Mouse (Mus musculus) regulatory T cell (primary cell): ENCODE results near the gene Cyb5b.

ENCODE experiments used
- in situ Hi-C: fragments of 300-600 bp; cut with MboI, MseI; formaldehyde crosslinking; loops from one replicate; pipeline ENCODE4 v1.15.1; 2025; ENCODE audit warnings: high pct_unique_total_duplicates

The Cyb5b gene

DNA sequence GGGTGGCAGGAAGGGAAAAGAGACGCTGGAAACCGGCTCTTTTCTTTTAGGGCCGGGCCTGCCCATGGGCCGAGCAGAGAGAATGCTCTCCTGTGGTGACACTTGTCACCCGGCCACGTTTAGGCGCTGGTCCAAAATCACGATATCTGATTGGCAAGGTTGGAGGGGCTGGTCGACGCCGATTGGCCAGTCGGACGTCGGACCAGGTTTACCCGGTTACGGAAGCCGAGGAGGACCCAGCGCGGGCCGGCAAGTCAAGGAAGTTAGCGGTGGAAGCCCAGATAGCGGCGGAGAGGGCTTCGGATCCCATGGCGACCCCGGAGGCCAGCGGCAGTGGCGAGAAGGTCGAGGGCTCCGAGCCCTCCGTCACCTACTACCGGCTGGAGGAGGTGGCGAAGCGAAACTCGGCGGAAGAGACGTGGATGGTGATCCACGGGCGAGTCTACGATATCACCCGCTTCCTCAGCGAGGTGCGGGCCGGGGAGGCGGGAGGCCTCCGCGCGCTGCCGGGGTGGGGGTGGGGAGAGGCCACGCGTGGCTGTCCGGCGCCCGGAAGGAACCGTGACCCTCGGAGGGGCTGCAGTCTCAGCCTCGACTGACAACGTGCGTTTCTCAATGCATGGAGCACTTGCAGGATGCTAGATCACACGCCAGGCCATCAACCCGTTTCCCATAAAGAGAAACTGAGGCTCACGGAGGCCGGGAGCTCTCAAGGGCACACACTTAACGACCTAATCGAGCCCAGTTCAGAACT lies at the start of gene Cyb5b:
Gene Cyb5b, plus strand, starts transcription at position 237 of the 754 bp plus-strand sequence.
- in situ Hi-C loops, result loop anchor here (10.0 kb wide), 1 partner anchor 256 kb away; the partner anchor contains the start of gene Utp4

DNA sequence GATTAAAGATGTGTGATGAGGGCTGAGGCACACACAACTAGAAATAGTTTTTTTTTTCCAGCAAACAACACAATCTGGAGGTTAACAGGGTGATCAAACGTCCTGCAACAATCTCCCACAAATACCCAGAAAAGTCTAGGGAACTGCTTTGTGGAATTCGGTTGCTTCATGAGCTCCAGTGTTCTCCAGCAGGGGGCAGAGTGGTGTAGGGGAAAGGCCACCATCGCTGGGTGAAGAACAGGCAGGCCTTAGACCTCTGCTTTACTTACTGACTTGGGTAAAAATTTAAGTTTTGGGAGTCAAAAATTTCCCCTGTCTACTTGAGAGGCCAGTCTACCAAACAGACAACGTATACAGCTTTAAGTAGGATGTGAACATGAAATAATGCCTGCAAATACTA lies 45.9 kb upstream of the Cyb5b start:
- in situ Hi-C loops, result no loop called here

DNA sequence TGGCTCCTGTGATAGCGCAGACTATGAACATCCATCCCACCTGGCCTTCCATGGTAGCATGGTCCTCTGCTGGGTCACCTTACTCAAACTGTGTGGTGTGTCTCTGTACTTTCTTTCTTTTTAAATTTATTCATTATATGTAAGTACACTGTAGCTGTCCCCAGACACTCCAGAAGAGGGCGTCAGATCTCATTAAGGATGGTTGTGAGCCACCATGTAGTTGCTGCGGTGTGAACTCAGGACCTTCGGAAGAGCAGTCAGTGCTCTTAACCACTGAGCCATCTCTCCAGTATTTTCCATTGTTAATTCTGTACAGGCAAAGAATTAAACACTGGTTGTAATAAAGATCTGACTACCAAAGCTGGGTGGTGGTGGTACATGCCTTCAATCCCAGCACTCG lies 42.4 kb upstream of the Cyb5b start:
- in situ Hi-C loops, result loop anchor here (5.0 kb wide), 1 partner anchor 214 kb away; no protein-coding TSS in a partner anchor

DNA sequence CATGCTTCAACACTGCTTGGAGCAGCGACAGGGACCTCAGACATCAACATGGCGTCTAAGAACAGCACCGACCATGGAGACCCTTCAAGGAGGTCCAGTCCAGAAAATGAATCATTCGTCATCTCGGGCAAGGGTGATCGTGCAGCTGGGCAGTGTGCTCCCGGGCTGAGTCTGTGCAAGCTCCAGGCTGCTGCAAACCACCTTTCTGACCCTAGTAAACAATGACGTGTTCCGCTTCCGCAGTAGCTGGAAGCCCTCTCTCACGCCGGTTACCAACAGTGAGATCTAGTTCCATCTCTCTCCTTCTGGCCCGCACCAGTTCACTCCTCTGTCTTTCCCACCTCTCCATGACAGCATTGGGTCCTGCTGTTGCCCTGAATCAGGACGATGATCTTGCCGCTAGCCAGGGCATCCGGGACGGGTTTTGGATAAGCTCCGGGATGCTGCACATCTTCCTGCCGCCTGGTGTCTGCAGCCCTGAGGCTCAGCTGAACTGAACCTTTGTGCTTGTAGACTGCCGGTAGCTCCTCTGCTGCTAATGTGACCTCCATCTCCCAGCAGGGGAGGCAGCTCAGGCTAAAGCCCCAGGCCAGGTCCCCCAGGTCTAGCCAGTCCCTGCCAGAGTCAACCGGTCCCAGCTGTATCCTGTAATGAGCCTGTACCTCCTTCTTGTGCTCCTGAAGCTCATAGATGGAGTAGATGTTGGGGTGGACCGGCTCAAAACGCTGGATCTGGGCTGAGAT lies 41.3 kb upstream of the Cyb5b start:
- in situ Hi-C loops, result loop anchor here (5.0 kb wide), 1 partner anchor 213 kb away; no protein-coding TSS in a partner anchor

DNA sequence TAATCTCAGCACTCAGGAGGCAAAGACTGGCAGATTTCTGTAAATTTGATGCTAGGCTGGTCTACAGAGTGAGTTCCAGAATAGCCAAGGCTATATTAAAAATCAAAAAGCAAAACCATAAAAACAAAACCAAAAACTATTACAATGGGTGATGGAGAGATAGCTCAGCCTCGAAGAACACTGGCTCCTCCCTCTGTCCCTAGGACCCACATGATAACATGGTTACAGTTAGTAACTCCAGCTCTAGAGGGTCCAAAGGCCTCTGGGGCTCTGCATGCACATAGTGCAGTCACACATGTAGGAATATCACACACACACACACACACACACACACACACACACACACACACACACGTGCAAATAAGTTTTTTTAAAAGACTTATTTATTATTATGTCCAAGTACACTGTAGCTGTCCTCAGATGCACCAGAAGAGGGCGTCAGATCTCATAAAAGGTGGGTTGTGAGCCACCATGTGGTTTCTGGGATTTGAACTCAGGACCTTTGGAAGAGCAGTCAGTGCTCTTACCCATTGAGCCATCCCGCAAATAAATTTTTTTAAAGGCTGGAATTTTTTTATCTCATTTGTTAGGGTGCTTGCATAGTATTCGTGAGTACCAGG lies 40.5 kb upstream of the Cyb5b start:
- in situ Hi-C loops, result loop anchor here (5.0 kb wide), 2 partner anchors 37 to 212 kb away; no protein-coding TSS in a partner anchor

DNA sequence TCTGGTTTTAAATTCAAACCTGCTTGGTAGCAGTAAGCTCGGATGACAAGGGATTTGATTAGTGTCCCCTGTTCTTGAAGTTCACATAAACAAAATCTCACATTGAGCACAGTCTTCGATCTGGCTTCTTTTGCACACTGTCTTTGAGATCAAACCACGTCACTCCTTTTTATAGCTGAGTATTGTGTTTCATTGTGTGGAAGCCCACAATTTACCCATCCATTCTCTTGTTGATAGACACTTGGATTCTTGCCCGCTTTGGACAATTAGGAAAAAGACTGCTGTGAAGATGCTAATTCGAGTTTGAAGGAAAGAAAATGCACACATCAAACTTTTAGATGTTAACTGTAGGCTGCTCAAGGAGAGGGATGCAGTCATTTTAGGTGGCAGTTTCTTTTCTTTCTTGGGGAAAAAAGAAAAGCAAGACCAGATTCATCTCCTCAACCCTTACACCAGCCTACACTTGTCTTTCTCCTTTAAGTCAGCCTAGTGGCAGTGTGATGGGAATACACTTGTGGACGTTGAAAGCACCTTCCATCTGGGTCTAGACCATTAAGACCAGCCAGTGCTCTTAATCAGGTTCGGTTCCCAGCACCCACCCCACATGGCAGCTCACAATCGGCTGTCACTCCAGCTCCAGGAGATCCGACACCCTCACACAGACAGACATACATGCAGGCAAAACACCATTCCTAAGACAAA lies 39.7 kb upstream of the Cyb5b start:
- in situ Hi-C loops, result loop anchor here (5.0 kb wide), 1 partner anchor 37 kb away; no protein-coding TSS in a partner anchor

DNA sequence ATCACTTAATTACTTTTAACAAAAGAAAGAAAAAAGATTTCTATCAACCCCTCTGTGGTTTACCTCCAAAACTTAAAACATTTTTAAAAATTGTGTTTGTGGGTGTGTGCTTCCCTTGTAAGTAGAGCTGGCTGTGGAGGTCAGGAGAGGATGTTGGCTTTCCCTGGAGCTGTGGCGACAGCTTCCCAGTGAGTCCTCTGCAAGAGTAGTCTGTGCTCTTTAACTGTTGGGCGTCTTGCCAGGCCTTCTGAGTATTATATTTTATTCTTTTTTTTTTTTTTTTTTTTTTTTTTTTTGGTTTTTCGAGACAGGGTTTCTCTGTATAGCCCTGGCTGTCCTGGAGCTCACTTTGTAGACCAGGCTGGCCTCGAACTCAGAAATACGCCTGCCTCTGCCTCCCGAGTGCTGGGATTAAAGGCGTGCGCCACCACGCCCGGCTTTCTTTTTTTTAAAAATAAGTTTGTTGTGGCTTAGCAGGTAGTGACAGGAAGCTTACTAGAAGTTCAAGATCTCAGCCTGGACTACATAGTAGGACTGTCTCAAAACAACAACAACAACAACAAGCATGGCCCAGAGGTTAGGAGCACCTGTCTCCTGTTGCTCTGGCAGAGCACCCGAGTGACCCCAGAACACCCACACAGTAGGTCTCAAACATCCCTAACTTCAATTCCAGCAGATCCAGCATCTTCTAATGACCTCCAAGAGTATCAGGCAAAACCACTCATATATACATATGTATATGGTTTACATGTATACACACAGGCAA lies 38.9 kb upstream of the Cyb5b start:
- in situ Hi-C loops, result loop anchor here (5.0 kb wide), 1 partner anchor 36 kb away; no protein-coding TSS in a partner anchor

DNA sequence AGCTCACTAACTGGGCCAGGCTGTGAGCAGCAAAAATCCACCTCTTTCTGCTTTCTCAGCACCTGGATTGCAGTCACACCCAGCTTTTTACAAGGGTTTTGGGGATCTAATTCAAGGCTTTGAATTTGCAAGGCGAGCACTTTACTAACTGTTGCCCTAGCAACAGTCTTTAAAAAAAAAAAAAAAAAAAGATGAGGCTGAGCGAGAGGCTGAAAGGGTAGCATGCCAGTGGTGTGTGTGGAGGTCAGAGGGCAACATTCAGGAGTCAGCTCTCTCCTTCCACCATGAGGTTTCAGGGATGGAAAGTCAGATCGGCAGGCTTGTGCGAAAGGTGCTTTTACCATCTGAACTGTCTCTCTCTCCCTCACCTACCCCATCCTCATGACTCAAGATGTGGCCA lies 37.2 kb upstream of the Cyb5b start:
- in situ Hi-C loops, result loop anchor here (5.0 kb wide), 1 partner anchor 34 kb away; no protein-coding TSS in a partner anchor

DNA sequence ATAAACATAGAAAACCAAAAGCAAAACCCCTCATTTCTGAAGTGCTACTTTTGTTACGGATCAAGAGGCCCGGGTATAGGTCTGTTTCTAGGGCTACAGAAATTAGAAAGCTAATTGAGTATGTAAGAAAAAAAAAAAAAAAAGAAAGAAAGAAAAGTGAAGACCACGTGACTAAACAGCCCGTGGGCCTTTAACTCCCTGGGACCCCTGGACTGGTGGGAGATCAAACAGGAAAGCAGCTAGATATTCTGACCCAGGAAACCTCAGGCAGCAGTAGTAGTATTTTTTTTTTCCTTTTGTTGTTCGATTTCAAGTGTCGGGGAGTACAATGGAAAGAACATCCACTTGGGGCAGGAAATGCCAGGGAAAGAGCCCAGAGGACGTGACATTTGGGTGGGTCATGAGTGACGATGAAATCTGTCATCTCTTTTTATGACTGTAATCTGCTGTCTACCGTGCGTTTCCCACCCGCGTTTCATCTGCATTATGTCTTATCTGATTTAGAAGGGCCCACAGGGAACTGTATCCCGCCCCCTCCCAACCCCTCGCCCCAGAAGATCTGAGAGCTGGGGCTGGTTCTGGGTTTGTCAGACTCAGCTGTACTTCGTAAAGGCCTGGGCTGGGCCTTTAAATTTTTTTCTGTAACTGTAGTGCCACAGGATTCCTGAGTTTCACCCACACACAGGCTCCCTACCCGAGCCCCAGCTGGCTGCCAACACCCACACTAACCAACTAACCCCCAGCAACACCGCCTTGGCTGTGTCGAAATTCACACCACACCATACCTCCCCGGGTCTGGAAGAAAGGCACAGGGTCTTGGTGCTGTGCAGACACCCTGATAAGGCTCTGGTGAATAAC lies 36.1 kb upstream of the Cyb5b start:
- in situ Hi-C loops, result loop anchor here (5.0 kb wide), 1 partner anchor 33 kb away; no protein-coding TSS in a partner anchor

DNA sequence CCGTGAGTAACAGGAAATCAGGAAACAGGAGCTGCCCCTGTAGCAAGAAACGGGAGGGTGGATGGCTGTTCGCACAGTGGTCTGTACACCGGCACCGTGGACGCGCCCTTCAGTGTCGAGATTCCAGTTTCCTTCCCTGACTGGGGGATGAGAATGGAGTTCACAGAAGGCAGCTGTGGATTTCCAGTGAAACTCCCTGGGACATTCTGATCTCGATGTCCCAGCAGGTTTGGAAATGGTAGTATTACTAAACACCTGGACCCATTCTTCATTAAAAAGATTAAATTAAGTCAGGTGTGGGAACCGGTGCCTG lies 35.5 kb upstream of the Cyb5b start:
- in situ Hi-C loops, result no loop called here

DNA sequence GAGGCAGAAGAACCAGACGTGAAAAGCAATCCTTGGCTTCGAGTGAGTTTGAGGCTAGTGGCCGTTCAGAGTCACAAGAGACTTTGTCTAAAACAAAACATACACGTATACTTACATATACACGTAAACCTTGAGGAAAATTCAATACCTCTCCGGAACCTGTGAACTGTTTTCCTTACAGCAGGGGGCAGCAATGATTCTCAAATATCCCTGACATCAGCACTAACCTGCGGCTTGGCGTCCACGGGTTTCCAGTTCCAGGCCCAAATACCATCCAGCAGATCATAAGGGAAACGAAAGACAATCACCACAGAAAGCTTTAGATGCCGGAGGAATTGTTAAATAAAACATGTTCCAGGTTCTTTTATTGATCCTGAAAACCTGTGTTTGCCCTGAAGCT lies 34.4 kb upstream of the Cyb5b start:
- in situ Hi-C loops, result no loop called here

DNA sequence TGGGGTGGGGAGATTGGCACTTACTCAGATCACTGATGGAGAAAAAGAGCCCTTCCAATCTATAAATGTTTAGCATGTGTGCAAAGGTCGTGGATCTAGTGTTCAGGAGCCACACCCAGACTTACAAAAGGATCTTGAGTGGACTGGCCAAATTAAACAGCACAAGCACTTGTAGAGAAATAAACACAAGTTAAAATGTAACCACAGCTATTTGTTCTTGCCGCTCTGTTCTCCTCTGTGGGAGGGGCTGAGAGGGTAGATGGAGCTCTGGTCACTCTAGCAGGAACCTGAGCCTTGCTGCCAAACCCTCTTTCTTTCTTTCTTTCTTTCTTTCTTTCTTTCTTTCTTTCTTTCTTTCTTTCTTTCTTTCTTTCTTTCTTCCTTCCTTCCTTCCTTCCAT lies 33.4 kb upstream of the Cyb5b start:
- in situ Hi-C loops, result no loop called here

DNA sequence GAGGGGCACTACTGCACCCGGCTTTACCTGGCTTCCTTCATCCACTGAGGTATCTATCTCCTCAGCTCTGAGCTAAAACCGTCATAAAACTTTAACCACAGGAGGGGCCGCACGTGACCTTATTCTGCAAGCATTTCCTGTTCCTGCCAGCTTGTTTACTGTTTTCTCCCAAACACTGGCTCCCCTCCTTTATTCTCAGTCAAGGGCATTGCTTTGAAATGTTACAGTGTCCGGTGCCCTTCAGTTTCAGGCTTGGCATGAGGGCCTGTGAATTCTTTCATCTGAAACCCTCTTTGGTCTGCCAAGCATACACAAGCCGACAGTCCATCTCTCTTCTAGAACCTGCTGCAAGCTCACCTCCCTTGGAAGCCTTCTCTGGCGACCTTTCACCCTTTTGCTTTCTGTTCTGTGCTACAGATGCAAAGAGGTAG lies 31.6 kb upstream of the Cyb5b start:
- in situ Hi-C loops, result no loop called here

DNA sequence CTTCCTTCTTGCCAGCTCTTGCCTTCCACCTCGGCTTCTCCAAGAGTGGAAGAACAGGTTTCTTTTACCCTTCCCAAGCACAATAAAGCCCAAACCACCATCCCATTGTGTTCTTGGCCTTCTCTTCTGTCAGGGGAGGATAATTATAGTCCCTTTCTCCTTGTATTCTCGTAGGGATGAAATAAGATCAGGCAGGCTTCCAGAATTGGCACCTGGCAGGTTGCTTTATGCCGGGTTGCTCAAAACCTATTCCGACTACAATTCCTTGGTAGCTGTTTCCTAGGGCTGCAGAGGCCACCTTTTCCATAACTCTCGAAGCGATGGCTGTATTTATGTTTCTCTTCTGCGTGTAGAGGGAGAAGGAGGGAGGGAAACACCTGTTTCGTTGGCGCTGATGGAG lies 31.0 kb upstream of the Cyb5b start:
- in situ Hi-C loops, result no loop called here

DNA sequence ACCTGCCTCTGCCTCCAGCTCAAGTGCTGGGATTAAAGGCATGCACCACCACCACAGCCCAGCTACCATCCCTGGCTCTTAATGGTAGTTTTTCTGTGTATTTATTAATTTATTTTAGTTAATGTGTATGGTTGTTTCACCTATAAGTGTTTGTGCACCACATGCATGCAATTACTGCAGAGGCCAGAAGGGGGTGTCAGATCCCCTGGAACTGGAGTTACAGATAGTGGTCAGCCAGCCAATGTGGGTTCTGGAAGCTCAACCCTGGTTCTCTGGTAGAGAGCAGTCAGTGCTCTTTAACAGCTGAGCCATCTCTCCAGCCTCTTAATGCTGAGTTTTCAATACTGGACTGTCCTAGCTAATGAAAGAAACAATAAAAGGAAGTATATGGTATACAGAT lies 29.6 kb upstream of the Cyb5b start:
- in situ Hi-C loops, result no loop called here

DNA sequence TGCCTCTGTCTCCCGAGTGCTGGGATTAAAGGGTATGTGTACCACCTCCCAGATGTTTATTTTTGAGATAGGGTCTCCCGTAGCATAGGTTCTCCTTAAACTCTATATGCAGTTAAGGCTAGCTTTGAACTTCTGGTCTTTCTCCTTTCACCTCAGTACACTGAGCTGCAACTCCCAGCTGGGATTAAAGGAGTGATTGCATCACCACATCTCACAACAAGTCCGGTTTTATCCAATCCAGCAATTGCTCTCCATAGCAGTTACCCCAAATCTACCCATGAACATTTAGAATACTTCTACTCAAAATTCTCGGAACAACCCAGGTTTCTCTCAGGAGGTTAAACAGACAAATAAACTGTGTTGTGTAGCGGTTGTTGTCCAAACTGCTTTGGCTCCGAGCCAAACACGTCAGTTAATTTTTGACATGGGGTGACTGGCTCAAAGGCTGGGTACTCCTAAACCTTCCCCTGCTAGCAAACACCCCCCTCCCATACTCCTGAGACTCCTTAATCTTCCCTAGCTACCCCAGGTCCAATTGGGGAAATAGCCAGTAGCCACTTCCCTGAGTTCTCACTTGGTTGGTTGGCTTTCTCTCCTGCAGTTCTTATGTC lies 28.7 kb upstream of the Cyb5b start:
- in situ Hi-C loops, result no loop called here

DNA sequence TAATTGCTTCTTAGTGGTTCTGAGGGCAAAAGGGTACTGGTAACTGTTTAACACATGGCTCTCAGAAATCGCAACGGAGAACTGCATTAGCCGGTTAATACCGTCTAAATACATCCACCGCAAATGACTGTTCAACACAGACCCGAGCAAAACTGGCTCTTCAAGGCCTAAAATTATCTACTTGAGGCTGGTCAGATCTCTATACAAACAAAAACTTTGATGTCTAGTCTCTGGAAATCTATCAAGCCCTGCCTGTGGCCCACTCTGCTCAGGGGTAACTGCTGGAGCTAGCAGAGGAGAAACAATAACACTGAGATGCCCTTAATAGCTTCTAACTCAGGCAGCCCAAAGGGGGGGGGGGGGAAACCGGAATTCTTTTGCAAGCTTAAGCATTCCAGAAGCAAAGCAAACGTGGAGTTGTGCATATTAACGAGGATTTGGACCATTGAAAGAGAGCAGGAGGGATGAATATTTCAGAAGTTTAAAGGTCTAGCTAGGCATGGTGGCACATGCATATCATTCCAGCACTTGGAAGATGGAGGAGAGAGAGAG lies 27.3 kb upstream of the Cyb5b start:
- in situ Hi-C loops, result no loop called here

DNA sequence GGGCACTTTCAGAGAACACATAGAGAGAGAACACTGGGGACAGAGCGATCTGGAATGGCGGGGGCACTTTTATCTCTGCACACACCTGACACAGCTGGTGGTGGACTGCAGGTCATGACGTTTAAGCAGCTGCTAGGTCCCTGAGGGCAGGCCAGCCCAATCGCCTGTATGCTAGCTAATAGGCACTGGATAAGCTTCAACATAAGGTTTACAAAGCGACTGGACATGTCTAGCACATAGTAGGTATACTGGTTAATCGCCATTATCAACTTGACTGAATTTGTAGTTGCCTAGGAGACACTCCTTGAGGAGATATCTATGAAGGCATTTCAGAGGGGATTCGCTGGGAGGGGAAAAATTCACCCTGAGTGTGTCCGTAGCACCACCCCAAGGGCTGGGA lies 26.1 kb upstream of the Cyb5b start:
- in situ Hi-C loops, result no loop called here
